Mouse (Mus musculus): ENCODE results near the gene Dmd. TPM values are rescaled to one million over a fixed set of nuclear protein-coding genes. Genes with fewer than 3 reads are reported as not detected.

Gene Dmd
- polyA plus RNA-seq, 1 experiment from 2014 or later: 31.6 TPM

GRCm38 (mm10) chrX:84444638-84445037, 1496.0 kb downstream of the Dmd start:
- Histone ChIP-seq H3K4me3 (ENCODE audit: low read length) (no peak overlapping the region), H3K27me3 (ENCODE audit: control insufficient read depth, insufficient read depth, low read length) (no peaks in the 10 kb centered on the region), H3K4me2 (ENCODE audit: low read depth, low read length) (no peak overlapping the region), H3K9ac (ENCODE audit: low read length) (no peak overlapping the region), H3K36me3 (ENCODE audit: control insufficient read depth, insufficient read depth) (no peaks in the 10 kb centered on the region), H3K4me1 (ENCODE audit: control insufficient read depth, insufficient read depth, low read length) (no peaks in the 10 kb centered on the region), H3K27ac (ENCODE audit: low read length) (no peak overlapping the region), H3K9me3 (replicated peaks; ENCODE audit: control insufficient read depth, low read length) (no peaks in the 10 kb centered on the region)
- no peak for ATAC-seq (replicated peaks; ENCODE audit: extremely low read depth, insufficient read depth, low FRiP score)

- no peak overlapping the region for H3K4me3 ChIP-seq (ENCODE audit: low read length)
- no peak overlapping the region for H3K27ac ChIP-seq (ENCODE audit: low read length)
- H3K9ac ChIP-seq (ENCODE audit: low read length): no peak overlapping the region
- no peaks in the 10 kb centered on the region; the same call in 1 of the 2 replicates for H3K9me3 ChIP-seq (replicated peaks; ENCODE audit: control insufficient read depth, low read length)
- no peaks in the 10 kb centered on the region for H3K27me3 ChIP-seq (ENCODE audit: control insufficient read depth, insufficient read depth, low read length)
- H3K36me3 ChIP-seq (ENCODE audit: control insufficient read depth, insufficient read depth): no peaks in the 10 kb centered on the region
- no peak for ATAC-seq (replicated peaks; ENCODE audit: extremely low read depth, insufficient read depth, low FRiP score)
- 77% methylated on average over 1 of the region's 1 CpGs for WGBS
- no peaks in the 10 kb centered on the region for H3K4me1 ChIP-seq (ENCODE audit: control insufficient read depth, insufficient read depth, low read length)
- no peak overlapping the region for H3K4me2 ChIP-seq (ENCODE audit: low read depth, low read length)
These were observed 1505.8 kb downstream of the Dmd start for GRCm38 (mm10) chrX:84454473-84454872.

GRCm38 (mm10) chrX:84514650-84515366, 1566.1 kb downstream of the Dmd start:
- no peak overlapping the region for H3K27ac ChIP-seq (ENCODE audit: low read length)
- no peak for ATAC-seq (replicated peaks; ENCODE audit: extremely low read depth, insufficient read depth, low FRiP score)

GRCm38 (mm10) chrX:84551995-84552394, 1603.3 kb downstream of the Dmd start:
- H3K27me3 ChIP-seq (ENCODE audit: control insufficient read depth, insufficient read depth, low read length): no peaks in the 10 kb centered on the region
- H3K4me3 ChIP-seq (ENCODE audit: low read length): no peak overlapping the region
- no peaks in the 10 kb centered on the region for H3K9me3 ChIP-seq (replicated peaks; ENCODE audit: control insufficient read depth, low read length)
- no peaks in the 10 kb centered on the region for H3K36me3 ChIP-seq (ENCODE audit: control insufficient read depth, insufficient read depth)
- no peak overlapping the region for H3K27ac ChIP-seq (ENCODE audit: low read length)
- no peak overlapping the region for H3K4me2 ChIP-seq (ENCODE audit: low read depth, low read length)
- WGBS: 78% methylated on average over 1 of the region's 1 CpGs
- H3K4me1 ChIP-seq (ENCODE audit: control insufficient read depth, insufficient read depth, low read length): no peaks in the 10 kb centered on the region
- no peak overlapping the region for H3K9ac ChIP-seq (ENCODE audit: low read length)
- no peak for ATAC-seq (replicated peaks; ENCODE audit: extremely low read depth, insufficient read depth, low FRiP score)

More at GRCm38 (mm10) chrX:84514650-84515366, 1566.1 kb downstream of the Dmd start:
- Histone ChIP-seq H3K4me3 (ENCODE audit: low read length) (no peak overlapping the region), H3K9ac (ENCODE audit: low read length) (no peak overlapping the region), H3K4me1 (ENCODE audit: control insufficient read depth, insufficient read depth, low read length) (no peaks in the 10 kb centered on the region), H3K27me3 (ENCODE audit: control insufficient read depth, insufficient read depth, low read length) (no peaks in the 10 kb centered on the region), H3K4me2 (ENCODE audit: low read depth, low read length) (no peak overlapping the region), H3K9me3 (replicated peaks; ENCODE audit: control insufficient read depth, low read length) (no peaks in the 10 kb centered on the region), H3K36me3 (ENCODE audit: control insufficient read depth, insufficient read depth) (no peaks in the 10 kb centered on the region)
- 51% methylated on average over 3 of the region's 3 CpGs for WGBS

- no peak for ATAC-seq (replicated peaks; ENCODE audit: extremely low read depth, insufficient read depth, low FRiP score)
These were observed 1604.8 kb downstream of the Dmd start for GRCm38 (mm10) chrX:84553441-84553840.

GRCm38 (mm10) chrX:84598476-84598875, 1649.8 kb downstream of the Dmd start:
- Histone ChIP-seq H3K27ac (ENCODE audit: low read length) (no peak overlapping the region), H3K36me3 (ENCODE audit: control insufficient read depth, insufficient read depth) (no peaks in the 10 kb centered on the region), H3K27me3 (ENCODE audit: control insufficient read depth, insufficient read depth, low read length) (no peaks in the 10 kb centered on the region), H3K9me3 (replicated peaks; ENCODE audit: control insufficient read depth, low read length) (no peaks in the 10 kb centered on the region), H3K4me2 (ENCODE audit: low read depth, low read length) (no peak overlapping the region), H3K4me3 (ENCODE audit: low read length) (no peak overlapping the region), H3K4me1 (ENCODE audit: control insufficient read depth, insufficient read depth, low read length) (no peaks in the 10 kb centered on the region), H3K9ac (ENCODE audit: low read length) (no peak overlapping the region)
- ATAC-seq (replicated peaks; ENCODE audit: extremely low read depth, insufficient read depth, low FRiP score): no peak

More at GRCm38 (mm10) chrX:84553441-84553840, 1604.8 kb downstream of the Dmd start:
- Histone ChIP-seq H3K36me3 (ENCODE audit: control insufficient read depth, insufficient read depth) (no peaks in the 10 kb centered on the region), H3K9ac (ENCODE audit: low read length) (no peak overlapping the region), H3K4me2 (ENCODE audit: low read depth, low read length) (no peak overlapping the region), H3K27ac (ENCODE audit: low read length) (no peak overlapping the region), H3K27me3 (ENCODE audit: control insufficient read depth, insufficient read depth, low read length) (no peaks in the 10 kb centered on the region), H3K4me3 (ENCODE audit: low read length) (no peak overlapping the region), H3K4me1 (ENCODE audit: control insufficient read depth, insufficient read depth, low read length) (no peaks in the 10 kb centered on the region), H3K9me3 (replicated peaks; ENCODE audit: control insufficient read depth, low read length) (no peaks in the 10 kb centered on the region)
- WGBS: 17% methylated on average over 1 of the region's 1 CpGs

- ATAC-seq (replicated peaks; ENCODE audit: extremely low read depth, insufficient read depth, low FRiP score): no peak
- Histone ChIP-seq H3K27ac (ENCODE audit: low read length) (no peak overlapping the region), H3K4me1 (ENCODE audit: control insufficient read depth, insufficient read depth, low read length) (no peaks in the 10 kb centered on the region), H3K9me3 (replicated peaks; ENCODE audit: control insufficient read depth, low read length) (no peaks in the 10 kb centered on the region), H3K27me3 (ENCODE audit: control insufficient read depth, insufficient read depth, low read length) (no peaks in the 10 kb centered on the region), H3K4me2 (ENCODE audit: low read depth, low read length) (no peak overlapping the region), H3K9ac (ENCODE audit: low read length) (no peak overlapping the region), H3K36me3 (ENCODE audit: control insufficient read depth, insufficient read depth) (no peaks in the 10 kb centered on the region), H3K4me3 (ENCODE audit: low read length) (no peak overlapping the region)
These were observed 1691.8 kb downstream of the Dmd start for GRCm38 (mm10) chrX:84640446-84640845.

- Histone ChIP-seq H3K36me3 (ENCODE audit: control insufficient read depth, insufficient read depth) (no peaks in the 10 kb centered on the region), H3K4me3 (ENCODE audit: low read length) (no peak overlapping the region), H3K27me3 (ENCODE audit: control insufficient read depth, insufficient read depth, low read length) (no peaks in the 10 kb centered on the region), H3K27ac (ENCODE audit: low read length) (no peak overlapping the region), H3K9ac (ENCODE audit: low read length) (no peak overlapping the region), H3K4me1 (ENCODE audit: control insufficient read depth, insufficient read depth, low read length) (no peaks in the 10 kb centered on the region), H3K9me3 (replicated peaks; ENCODE audit: control insufficient read depth, low read length) (no peaks in the 10 kb centered on the region), H3K4me2 (ENCODE audit: low read depth, low read length) (no peak overlapping the region)
- WGBS: 48% methylated on average over 4 of the region's 4 CpGs
- ATAC-seq (replicated peaks; ENCODE audit: extremely low read depth, insufficient read depth, low FRiP score): no peak
These were observed 1799.0 kb downstream of the Dmd start for GRCm38 (mm10) chrX:84747683-84748082.

GRCm38 (mm10) chrX:84860012-84860647, 1911.5 kb downstream of the Dmd start:
- Histone ChIP-seq H3K4me2 (ENCODE audit: low read depth, low read length) (no peak overlapping the region), H3K9me3 (replicated peaks; ENCODE audit: control insufficient read depth, low read length) (no peaks in the 10 kb centered on the region), H3K4me1 (ENCODE audit: control insufficient read depth, insufficient read depth, low read length) (no peaks in the 10 kb centered on the region), H3K27ac (ENCODE audit: low read length) (no peak overlapping the region), H3K36me3 (ENCODE audit: control insufficient read depth, insufficient read depth) (no peaks in the 10 kb centered on the region), H3K9ac (ENCODE audit: low read length) (no peak overlapping the region), H3K27me3 (ENCODE audit: control insufficient read depth, insufficient read depth, low read length) (no peaks in the 10 kb centered on the region), H3K4me3 (ENCODE audit: low read length) (no peak overlapping the region)
- no peak for ATAC-seq (replicated peaks; ENCODE audit: extremely low read depth, insufficient read depth, low FRiP score)
- WGBS: 36% methylated on average over 3 of the region's 3 CpGs

Data from heart, embryonic 16.5 days (tissue).